Mouse (Mus musculus): ENCODE measurements at regions not wholly inside any gene's neighbourhood (a gene's known extent, or its start where the extent isn't known, plus 50 kb on each side); places are given as distances from the start of the nearest gene placed in this dataset.

DNA sequence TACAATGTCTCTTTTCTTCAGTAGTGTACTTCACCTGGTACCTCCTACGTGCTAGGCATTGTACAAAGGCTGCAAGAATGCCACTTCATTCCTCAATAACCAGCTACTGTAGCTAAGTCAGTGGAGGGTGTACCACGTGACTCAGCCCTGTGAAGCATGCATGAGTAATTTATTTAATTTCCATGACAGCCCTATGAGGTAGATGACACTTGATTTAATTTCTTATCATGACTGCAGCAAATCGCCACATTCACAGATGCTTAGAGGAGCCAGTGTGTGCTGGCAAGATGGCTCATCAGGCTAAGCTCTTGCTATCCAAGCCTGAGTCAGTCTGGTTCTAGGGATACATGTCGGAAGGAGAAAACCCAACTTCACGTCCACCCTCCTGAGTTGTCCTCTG is 642.0 kb upstream of the Tmem132c start:
- TF ChIP-seq POLR2A (IDR thresholded peaks at IDR 0.05; ENCODE audit: control insufficient read depth in 1 of 2, insufficient read depth in 1 of 2, low read depth in 1 of 2, low read length in 2 of 2, poor library complexity in 1 of 2) (no peak), EP300 (IDR thresholded peaks at IDR 0.05; ENCODE audit: low read depth in 1 of 2, low read length in 2 of 2) (no peak), MAZ (IDR thresholded peaks at IDR 0.05; ENCODE audit: low read depth, low read length) (no peak), MXI1 (IDR thresholded peaks at IDR 0.05; ENCODE audit: low read depth, low read length) (no peak), GABPA (IDR thresholded peaks at IDR 0.05; ENCODE audit: low read depth, low read length) (no peak), CTCF (IDR thresholded peaks at IDR 0.05 in 2 of 3, conservative IDR thresholded peaks at IDR 0.05 in 1 of 3; ENCODE audit: control insufficient read depth in 1 of 3, insufficient read depth in 1 of 3, low read depth in 2 of 3, low read length in 3 of 3, poor library complexity in 1 of 3, severe bottlenecking in 1 of 3) (no peak), MAX (IDR thresholded peaks at IDR 0.05; ENCODE audit: low read length) (no peak), BHLHE40 (IDR thresholded peaks at IDR 0.05; ENCODE audit: borderline replicate concordance, low read depth, low read length) (no peak), MEF2A (IDR thresholded peaks at IDR 0.05; ENCODE audit: extremely low read depth, insufficient replicate concordance, low read depth, low read length, poor library complexity, severe bottlenecking) (no peak), UBTF (IDR thresholded peaks at IDR 0.05; ENCODE audit: borderline replicate concordance, insufficient read depth, low read depth, low read length) (no peak), POLR2AphosphoS5 (IDR thresholded peaks at IDR 0.05; ENCODE audit: borderline replicate concordance, low read depth, low read length) (no peak), GATA1 (IDR thresholded peaks at IDR 0.05; ENCODE audit: low read depth, low read length) (no peak), NRF1 (IDR thresholded peaks at IDR 0.05; ENCODE audit: insufficient read depth, low read depth, low read length, poor library complexity, severe bottlenecking) (no peak), TAL1 (IDR thresholded peaks at IDR 0.05; ENCODE audit: low read length) (no peak)
